Mouse (Mus musculus) kidney, embryonic 16.5 days (tissue): ENCODE data around the gene Mbd3. TPM values are rescaled to one million over a fixed set of nuclear protein-coding genes. Genes with fewer than 3 reads are reported as not detected.

ENCODE experiments used
- ATAC-seq: fragments of 200-750 bp; cut with Nextera tagmentation; 2 replicates; pipeline ENCODE4 v1.8.0; 2017; ENCODE audit warnings: moderate TSS enrichment; ENCODE audit not compliant: low FRiP score, low TSS enrichment
- H3K27ac ChIP-seq: fragments of 300-500 bp; sonication (generic); 2 replicates; pipeline ENCODE4 v1.5.1; 2014; ENCODE audit warnings: low read length
- H3K27me3 ChIP-seq: fragments of 300-500 bp; sonication (generic); 2 replicates; pipeline ENCODE4 v1.6.1; 2014; ENCODE audit warnings: low read length, control low read depth, mixed read lengths; ENCODE audit not compliant: insufficient read depth
- H3K36me3 ChIP-seq: fragments of 300-500 bp; sonication (generic); 2 replicates; pipeline ENCODE4 v1.6.1; 2014; ENCODE audit warnings: low read length, control low read depth, mixed read lengths; ENCODE audit not compliant: insufficient read depth
- H3K4me1 ChIP-seq: fragments of 300-500 bp; sonication (generic); 2 replicates; pipeline ENCODE4 v1.6.1; 2014; ENCODE audit warnings: low read length, control low read depth, mixed read lengths; ENCODE audit not compliant: insufficient read depth
- H3K4me2 ChIP-seq: fragments of 300-500 bp; sonication (generic); replicated peaks from 2 replicates; pipeline ENCODE4 v1.6.1; 2014; ENCODE audit warnings: low read depth, low read length
- H3K4me3 ChIP-seq: fragments of 300-500 bp; sonication (generic); 2 replicates; pipeline ENCODE4 v1.5.1; 2014; ENCODE audit warnings: mild to moderate bottlenecking, low read length
- H3K9ac ChIP-seq: fragments of 300-500 bp; sonication (generic); replicated peaks from 2 replicates; pipeline ENCODE4 v1.6.1; 2014; ENCODE audit warnings: low read length
- H3K9me3 ChIP-seq: fragments of 300-500 bp; sonication (generic); 2 replicates; pipeline ENCODE4 v1.6.1; 2016; ENCODE audit warnings: low read length, control low read depth
- WGBS: fragments of 180-500 bp; shearing (Covaris S2); extraction: QIAGEN DNeasy Blood & Tissue Kit; methylation state at CpG from one replicate; pipeline ENCODE4 v1.1.7; 2014; 5-methylcytosine and 5-hydroxymethylcytosine counted together
- polyA plus RNA-seq: library from polyadenylated mRNA; unstranded; fragments of >200 nt; fragmentation: Nextera tagmentation; extraction: Ambion mirVana; gene quantifications from 2 replicates; pipeline ENCODE4 v1.2.1, GENCODE M21; 2015

Mbd3 gene
- polyA plus RNA-seq, 1 experiment from 2014 or later, result 277 TPM

DNA sequence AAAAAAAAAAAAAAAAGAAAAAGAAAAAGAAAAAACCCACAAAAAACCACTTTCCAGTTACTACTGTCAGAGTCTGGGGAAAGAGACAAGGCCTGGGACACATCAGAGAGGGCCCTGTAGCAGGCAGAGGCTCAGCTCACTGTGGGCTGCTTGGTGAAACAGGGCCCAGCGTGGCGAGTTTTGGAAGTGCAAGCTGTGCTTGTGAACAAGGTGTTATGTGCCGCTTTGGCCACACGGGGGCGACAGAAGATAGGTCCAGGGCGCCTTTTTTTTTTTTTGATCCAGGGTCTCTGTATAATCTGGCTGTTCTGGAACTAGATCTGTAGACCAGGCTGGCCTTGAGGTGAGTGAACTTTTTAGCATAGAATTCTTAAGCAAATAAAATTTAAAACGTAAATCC lies 23.2 kb downstream of the Mbd3 start:
- H3K36me3 ChIP-seq, result peaks cover 14% of the 10 kb centered on the region
- no peaks in the 10 kb centered on the region for H3K9me3 ChIP-seq
- peaks cover 6% of the 10 kb centered on the region; the same call in 1 of the 2 replicates for H3K4me1 ChIP-seq
- no peak overlapping the region for H3K27ac ChIP-seq
- ATAC-seq, result no peak
- H3K27me3 ChIP-seq, result no peaks in the 10 kb centered on the region
- H3K4me3 ChIP-seq, result no peak overlapping the region
- WGBS, result 2% methylated on average over 7 of the region's 7 CpGs
- no peak overlapping the region for H3K4me2 ChIP-seq
- no peak overlapping the region for H3K9ac ChIP-seq

- no peak for ATAC-seq
- Histone ChIP-seq H3K9me3 (no peaks in the 10 kb centered on the region), H3K4me2 (no peak overlapping the region), H3K4me3 (no peak overlapping the region), H3K4me1 (0 out of 2 replicates have a peak, but pooled peaks cover 3% of the 10 kb centered on the region), H3K27ac (no peak overlapping the region), H3K36me3 (no peaks in the 10 kb centered on the region), H3K27me3 (no peaks in the 10 kb centered on the region), H3K9ac (no peak overlapping the region)
- 22% methylated on average over 6 of the region's 6 CpGs for WGBS
Observed at GRCm38 (mm10) chr10:80374063-80374462, 25.3 kb downstream of the Mbd3 start.

DNA sequence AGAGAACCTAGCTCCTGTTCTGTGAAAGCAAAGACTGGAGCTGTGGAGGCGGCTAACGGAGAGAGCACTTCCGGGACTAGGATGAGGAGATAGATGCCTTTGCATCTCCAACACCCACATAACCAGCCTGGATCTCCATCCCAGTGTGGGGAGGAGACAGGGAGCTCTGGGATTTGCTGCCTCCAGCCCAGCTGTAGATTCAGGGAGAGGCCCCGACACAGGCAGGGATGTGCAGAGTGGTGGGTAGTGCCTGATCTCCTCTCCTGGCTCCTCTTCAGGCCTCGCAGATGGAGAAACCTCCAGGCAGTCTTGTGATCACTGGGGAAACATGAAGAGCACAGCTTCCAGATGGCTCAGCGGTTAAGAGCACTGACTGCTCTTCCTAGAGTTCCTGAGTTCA lies 26.6 kb downstream of the Mbd3 start:
- H3K36me3 ChIP-seq, result no peaks in the 10 kb centered on the region
- H3K27ac ChIP-seq, result no peak overlapping the region
- no peaks in the 10 kb centered on the region for H3K27me3 ChIP-seq
- ATAC-seq, result no peak
- no peaks in the 10 kb centered on the region for H3K9me3 ChIP-seq
- 84% methylated on average over 6 of the region's 6 CpGs for WGBS
- no peak overlapping the region for H3K9ac ChIP-seq
- H3K4me1 ChIP-seq, result 0 out of 2 replicates have a peak, but pooled peaks cover 3% of the 10 kb centered on the region
- no peak overlapping the region for H3K4me2 ChIP-seq
- no peak overlapping the region for H3K4me3 ChIP-seq

GRCm38 (mm10) chr10:80371983-80372382 lies 27.4 kb downstream of the Mbd3 start:
- Histone ChIP-seq H3K4me2 (peak overlapping the region; percentile 29; the same call in 1 of the 2 replicates), H3K36me3 (no peaks in the 10 kb centered on the region), H3K27ac (no peak overlapping the region), H3K9me3 (no peaks in the 10 kb centered on the region), H3K27me3 (no peaks in the 10 kb centered on the region), H3K4me1 (0 out of 2 replicates have a peak, but pooled peaks cover 3% of the 10 kb centered on the region), H3K4me3 (peak overlapping the region; percentile 32), H3K9ac (no peak overlapping the region)
- peak; percentile 1; the same call in 1 of the 2 replicates for ATAC-seq
- WGBS, result 46% methylated on average over 9 of the region's 9 CpGs

DNA sequence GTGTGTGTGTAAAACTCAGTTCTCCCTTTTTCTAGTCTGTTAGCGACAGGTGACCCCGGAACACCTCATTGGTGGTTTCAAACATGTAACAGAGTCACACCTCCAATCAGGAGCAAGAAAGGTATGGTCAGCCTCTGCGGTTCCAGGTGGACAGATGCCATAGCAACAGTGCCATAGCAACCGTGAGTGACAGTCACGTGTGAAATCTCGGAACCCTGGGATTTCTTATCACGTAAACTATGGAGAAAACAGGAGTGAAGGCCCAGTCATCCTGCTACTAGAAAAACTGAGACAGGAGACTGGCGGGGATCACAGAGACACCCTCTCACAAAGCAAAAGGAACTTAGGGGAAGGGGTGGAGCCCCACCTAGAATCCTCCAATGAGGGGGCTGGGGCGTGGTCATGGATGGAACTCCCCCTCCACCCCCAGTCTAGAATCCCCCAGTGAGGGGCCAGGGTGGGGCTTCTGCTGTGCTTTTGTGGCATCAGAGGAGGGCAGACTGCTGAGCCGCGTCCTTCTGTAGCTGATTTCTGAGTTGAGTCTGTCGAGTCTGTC lies 27.9 kb downstream of the Mbd3 start:
- no peaks in the 10 kb centered on the region for H3K9me3 ChIP-seq
- H3K9ac ChIP-seq, result no peak overlapping the region
- H3K27ac ChIP-seq, result no peak overlapping the region
- peak overlapping the region; percentile 32 for H3K4me3 ChIP-seq
- 0 out of 2 replicates have a peak, but pooled peaks cover 3% of the 10 kb centered on the region for H3K4me1 ChIP-seq
- no peaks in the 10 kb centered on the region for H3K36me3 ChIP-seq
- ATAC-seq, result peak; percentile 72
- no peaks in the 10 kb centered on the region for H3K27me3 ChIP-seq
- WGBS, result 3% methylated on average over 12 of the region's 12 CpGs
- H3K4me2 ChIP-seq, result peak overlapping the region; percentile 29; the same call in 1 of the 2 replicates

GRCm38 (mm10) chr10:80369995-80370747 lies 29.2 kb downstream of the Mbd3 start:
- Histone ChIP-seq H3K9me3 (no peaks in the 10 kb centered on the region), H3K4me2 (no peak overlapping the region), H3K4me3 (no peak overlapping the region), H3K27ac (no peak overlapping the region), H3K36me3 (no peaks in the 10 kb centered on the region), H3K9ac (no peak overlapping the region), H3K27me3 (no peaks in the 10 kb centered on the region), H3K4me1 (0 out of 2 replicates have a peak, but pooled peaks cover 3% of the 10 kb centered on the region)
- no peak for ATAC-seq
- 77% methylated on average over 21 of the region's 21 CpGs for WGBS

- Histone ChIP-seq H3K9ac (no peak overlapping the region), H3K4me2 (no peak overlapping the region), H3K4me1 (0 out of 2 replicates have a peak, but pooled peaks cover 3% of the 10 kb centered on the region), H3K27ac (no peak overlapping the region), H3K27me3 (no peaks in the 10 kb centered on the region), H3K36me3 (no peaks in the 10 kb centered on the region), H3K4me3 (no peak overlapping the region), H3K9me3 (no peaks in the 10 kb centered on the region)
- ATAC-seq, result no peak
- 93% methylated on average over 6 of the region's 6 CpGs for WGBS
Observed at GRCm38 (mm10) chr10:80368392-80368791, 31.0 kb downstream of the Mbd3 start.

- Histone ChIP-seq H3K4me2 (no peak overlapping the region), H3K9ac (no peak overlapping the region), H3K4me1 (0 out of 2 replicates have a peak, but pooled peaks cover 3% of the 10 kb centered on the region), H3K9me3 (no peaks in the 10 kb centered on the region), H3K4me3 (no peak overlapping the region), H3K36me3 (no peaks in the 10 kb centered on the region), H3K27ac (no peak overlapping the region), H3K27me3 (peaks cover 2% of the 10 kb centered on the region; the same call in 1 of the 2 replicates)
- WGBS, result 43% methylated on average over 5 of the region's 5 CpGs
- ATAC-seq, result no peak
Observed at GRCm38 (mm10) chr10:80367954-80368353, 31.4 kb downstream of the Mbd3 start.

DNA sequence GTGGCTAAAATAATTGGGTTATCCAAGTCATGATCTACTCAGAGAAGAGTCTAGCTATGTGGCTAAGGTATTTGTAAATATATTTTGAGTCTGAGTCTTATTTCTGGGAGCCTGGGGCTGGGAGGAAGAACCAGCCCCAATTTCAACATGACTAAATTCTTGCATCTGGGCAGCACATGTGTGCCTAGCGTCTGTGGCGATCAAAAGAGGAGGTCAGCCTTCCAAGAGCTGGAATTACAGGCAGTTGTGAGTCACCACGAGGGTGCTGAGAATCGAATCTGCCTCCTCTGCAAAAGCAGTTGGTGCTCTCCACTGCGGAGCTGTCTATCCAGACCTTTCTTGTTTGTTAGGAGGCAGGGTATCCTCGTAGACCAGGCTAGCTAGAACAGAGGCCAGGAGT lies 33.6 kb downstream of the Mbd3 start:
- Histone ChIP-seq H3K36me3 (no peaks in the 10 kb centered on the region), H3K27ac (no peak overlapping the region), H3K9me3 (no peaks in the 10 kb centered on the region), H3K4me1 (no peaks in the 10 kb centered on the region), H3K4me2 (no peak overlapping the region), H3K4me3 (no peak overlapping the region), H3K27me3 (peaks cover 5% of the 10 kb centered on the region; the same call in 1 of the 2 replicates), H3K9ac (no peak overlapping the region)
- no peak for ATAC-seq
- WGBS, result 70% methylated on average over 6 of the region's 6 CpGs

DNA sequence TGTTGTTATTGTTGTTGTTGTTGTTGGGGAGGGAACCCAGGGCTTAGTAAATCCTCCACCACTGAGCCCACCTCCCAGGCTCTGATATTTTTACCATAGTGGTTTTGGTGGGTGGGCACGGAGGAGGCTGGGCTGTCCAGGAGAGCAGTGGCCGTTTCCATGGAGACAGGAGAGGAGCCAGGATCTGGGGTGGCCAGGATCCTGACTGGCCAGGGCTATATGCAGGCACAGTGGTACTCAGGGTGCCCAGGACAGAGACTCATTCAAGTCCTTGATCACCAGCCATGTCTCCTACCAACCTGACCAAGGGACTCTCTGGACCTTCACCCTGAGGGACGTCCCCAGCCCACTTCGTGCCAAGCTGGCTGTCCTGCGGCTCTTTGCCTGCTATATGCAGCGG lies 35.6 kb downstream of the Mbd3 start:
- peaks cover 11% of the 10 kb centered on the region for H3K27me3 ChIP-seq
- no peak overlapping the region for H3K27ac ChIP-seq
- 44% methylated on average over 6 of the region's 6 CpGs for WGBS
- no peaks in the 10 kb centered on the region for H3K4me1 ChIP-seq
- no peak overlapping the region for H3K9ac ChIP-seq
- no peak overlapping the region for H3K4me2 ChIP-seq
- no peak overlapping the region for H3K4me3 ChIP-seq
- H3K9me3 ChIP-seq, result no peaks in the 10 kb centered on the region
- no peaks in the 10 kb centered on the region for H3K36me3 ChIP-seq
- ATAC-seq, result peak; percentile 28; the same call in 1 of the 2 replicates
